ENCODE assay signal across 8 mouse cellular contexts in genomic region chr19:21785132-21785528, GRCm38 (mm10). TPM values are rescaled to one million over a fixed set of nuclear protein-coding genes. Genes with fewer than 3 reads are reported as not detected.
A peak's percentile ranks its signal among the peaks of the same experiment; 100 is the strongest.
DNase-seq lines count a peak whose midpoint lies in the region; ATAC-seq and TF ChIP-seq lines count a peak whose summit lies in the region.

No protein-coding gene starts in this region.

- no peak for ATAC-seq in heart, postnatal 0 days (ENCODE audit: insufficient read depth, low read depth)
- peak; percentile 65 for ATAC-seq in common myeloid progenitor, adult 5-6 weeks (replicated peaks; ENCODE audit: low read depth, poor library complexity, severe bottlenecking)
- ATAC-seq in hindbrain, embryonic 14.5 days (ENCODE audit: low FRiP score), result no peak
- peak; percentile 8 for ATAC-seq in neural tube, embryonic 12.5 days (ENCODE audit: low FRiP score, low read depth)

- TF ChIP-seq EP300 in heart, postnatal 0 days (IDR thresholded peaks at IDR 0.05; ENCODE audit: low read depth), result no peak

- peak overlapping the region; percentile 24 for H3K4me2 ChIP-seq in heart, postnatal 0 days (ENCODE audit: low read depth, low read length)
- peak overlapping the region; percentile 52 for H3K4me2 ChIP-seq in hindbrain, embryonic 14.5 days (replicated peaks)
- H3K4me2 ChIP-seq in neural tube, embryonic 12.5 days (replicated peaks), result peak overlapping the region; percentile 53

- H3K27ac ChIP-seq in heart, postnatal 0 days (ENCODE audit: low read depth), result peak overlapping the region; percentile 56
- H3K27ac ChIP-seq in hindbrain, embryonic 14.5 days, result peak overlapping the region; percentile 97
- peak overlapping the region; percentile 84 for H3K27ac ChIP-seq in neural tube, embryonic 12.5 days

- H3K36me3 ChIP-seq in heart, postnatal 0 days (replicated peaks; ENCODE audit: control insufficient read depth, insufficient read depth, low read length), result peaks cover 4% of the 10 kb centered on the region; the same call in 1 of the 2 replicates
- H3K36me3 ChIP-seq in hindbrain, embryonic 14.5 days (replicated peaks; ENCODE audit: control insufficient read depth, insufficient read depth), result no peaks in the 10 kb centered on the region
- H3K36me3 ChIP-seq in neural tube, embryonic 12.5 days, result no peaks in the 10 kb centered on the region

- H3K9me3 ChIP-seq in heart, postnatal 0 days (replicated peaks; ENCODE audit: control insufficient read depth, low read length), result no peaks in the 10 kb centered on the region
- no peaks in the 10 kb centered on the region for H3K9me3 ChIP-seq in hindbrain, embryonic 14.5 days (ENCODE audit: control insufficient read depth, low read length)
- H3K9me3 ChIP-seq in neural tube, embryonic 12.5 days, result no peaks in the 10 kb centered on the region

- no peaks in the 10 kb centered on the region for H3K27me3 ChIP-seq in heart, postnatal 0 days (ENCODE audit: control insufficient read depth, insufficient read depth, low read length)
- H3K27me3 ChIP-seq in hindbrain, embryonic 14.5 days (ENCODE audit: control insufficient read depth, insufficient read depth, low read length), result no peaks in the 10 kb centered on the region
- no peaks in the 10 kb centered on the region for H3K27me3 ChIP-seq in neural tube, embryonic 12.5 days (replicated peaks)

- no peak for TF ChIP-seq CTCF in heart, postnatal 0 days (IDR thresholded peaks at IDR 0.05; ENCODE audit: low read depth)

- intact Hi-C loops in heart, postnatal 36 days (cut with DNase I), result no loop called here
- intact Hi-C loops in left cerebral cortex, postnatal 25 days (cut with DNase I), result no loop called here

- 33% methylated on average over 3 of the region's 3 CpGs for WGBS in heart, postnatal 0 days
- under 1% methylated on average over 3 of the region's 3 CpGs for WGBS in hindbrain, embryonic 14.5 days
- 8% methylated on average over 3 of the region's 3 CpGs for WGBS in neural tube, embryonic 12.5 days

- no peak overlapping the region for H3K9ac ChIP-seq in heart, postnatal 0 days (replicated peaks; ENCODE audit: low read depth, low read length)
- peak overlapping the region; percentile 55 for H3K9ac ChIP-seq in hindbrain, embryonic 14.5 days
- H3K9ac ChIP-seq in neural tube, embryonic 12.5 days, result peak overlapping the region; percentile 44; the same call in 1 of the 2 replicates

- no peak overlapping the region for H3K4me3 ChIP-seq in heart, postnatal 0 days (ENCODE audit: low read depth, low read length)
- peak overlapping the region; percentile 5; the same call in 1 of the 2 replicates for H3K4me3 ChIP-seq in hindbrain, embryonic 14.5 days (replicated peaks; ENCODE audit: low read length)
- H3K4me3 ChIP-seq in neural tube, embryonic 12.5 days, result no peak overlapping the region

- H3K4me1 ChIP-seq in heart, postnatal 0 days (ENCODE audit: control insufficient read depth, insufficient read depth), result peaks cover 48% of the 10 kb centered on the region
- H3K4me1 ChIP-seq in hindbrain, embryonic 14.5 days (replicated peaks; ENCODE audit: control insufficient read depth, insufficient read depth, low read length), result peaks cover 94% of the 10 kb centered on the region
- H3K4me1 ChIP-seq in neural tube, embryonic 12.5 days, result peaks cover 83% of the 10 kb centered on the region

- DNase-seq in heart, postnatal 0 days (ENCODE audit: low spot score), result no peak
- DNase-seq in heart, postnatal 36 days, result no peak
- no peak for DNase-seq in hindbrain, embryonic 14.5 days (ENCODE audit: low spot score)
- no peak for DNase-seq in left cerebral cortex, postnatal 25 days (ENCODE audit: low spot score in 2 of 2)
- no peak for DNase-seq in spleen, postnatal 10 days (ENCODE audit: low spot score in 2 of 2)
- DNase-seq in kidney, postnatal 4 days, result no peak

RNA-seq across cellular contexts. Expression of gene Cemip2, which starts 7.0 kb away (rescaled TPM):
- 55.8 and 58.8 TPM in 2 replicates for total RNA-seq in heart, postnatal 0 days (2014; rRNA removed; ENCODE audit: low replicate concordance)
- polyA plus RNA-seq in heart, postnatal 0 days (2015; fragmentation: Nextera tagmentation; extraction: Ambion mirVana), result 19.1 and 20.2 TPM in 2 replicates
- total RNA-seq in heart, postnatal 36 days (2021), result 10 to 100 TPM; 12.2 to 14.0 TPM
- 7.3 and 9.6 TPM in 2 replicates for total RNA-seq in common myeloid progenitor, adult 5-6 weeks (2017)
- polyA plus RNA-seq in hindbrain, embryonic 14.5 days (2014; fragmentation: Nextera tagmentation; extraction: Ambion mirVana), result 26.4 and 26.8 TPM in 2 replicates
- 85.7 and 89.1 TPM in 2 replicates for polyA plus RNA-seq in neural tube, embryonic 12.5 days (2016; fragmentation: Nextera tagmentation; extraction: Ambion mirVana)
- 10 to 100 TPM; 12.9 to 13.8 TPM for total RNA-seq in left cerebral cortex, postnatal 25 days (2021)

Comparison
In these comparisons a context has a peak if more than half of its experiments do, and no peak if none do; other contexts are left out.
1. ATAC-seq: peak in common myeloid progenitor, adult 5-6 weeks (single experiment) and neural tube, embryonic 12.5 days (single experiment); none in heart, postnatal 0 days (single experiment) and hindbrain, embryonic 14.5 days (single experiment).
2. Peak in every context shown above with its lines, with median percentiles within 50 percentile points of each other: H3K27ac ChIP-seq and H3K4me2 ChIP-seq.